Mouse (Mus musculus): ENCODE data around the gene Polr2j.

DNA sequence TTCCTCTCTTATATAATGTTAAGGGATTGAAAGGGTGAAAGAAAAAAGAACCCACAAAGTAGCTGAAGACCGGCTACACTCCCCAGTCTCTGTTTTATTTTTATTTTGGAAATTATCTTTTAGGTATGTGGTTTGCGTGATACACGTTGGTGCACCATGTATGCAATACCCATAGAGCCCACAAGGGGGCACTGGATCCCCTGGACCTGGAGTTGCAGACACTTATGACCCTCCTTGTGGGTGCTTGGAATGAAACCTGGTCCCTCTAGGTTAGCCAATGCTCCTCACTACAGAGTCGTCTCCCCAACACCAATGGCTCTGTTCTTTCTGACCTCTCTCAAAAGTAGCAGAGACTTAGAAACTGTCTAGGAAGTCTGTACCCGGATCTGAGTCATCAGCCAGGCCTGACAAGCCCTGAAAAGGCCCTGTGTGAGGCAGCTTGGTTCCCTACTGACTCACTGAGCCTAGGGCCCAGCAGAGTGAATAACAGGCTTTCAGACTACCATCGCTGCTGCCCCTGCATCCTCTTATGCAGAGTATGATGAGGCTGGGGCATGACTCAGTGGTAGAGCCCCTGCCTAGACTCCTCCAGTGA is 26.8 kb downstream of the Polr2j start:
- TF ChIP-seq MAX (IDR thresholded peaks at IDR 0.05; ENCODE audit: low read depth) (no peak), TCF3 (IDR thresholded peaks at IDR 0.05; ENCODE audit: insufficient read length, low read depth) (no peak), POLR2A (IDR thresholded peaks at IDR 0.05; ENCODE audit: insufficient read length, low read depth) (no peak), USF1 (IDR thresholded peaks at IDR 0.05; ENCODE audit: low read depth) (no peak), POLR2AphosphoS2 (IDR thresholded peaks at IDR 0.05; ENCODE audit: insufficient read length, low read depth) (no peak), CEBPB (IDR thresholded peaks at IDR 0.05; ENCODE audit: insufficient read depth, poor library complexity, severe bottlenecking) (no peak), TCF12 (IDR thresholded peaks at IDR 0.05; ENCODE audit: insufficient read depth, poor library complexity, severe bottlenecking) (no peak), MYOD1 (IDR thresholded peaks at IDR 0.05; ENCODE audit: control insufficient read depth in 1 of 3, insufficient read length in 2 of 3, low read depth in 2 of 3) (no peak), MYOG (IDR thresholded peaks at IDR 0.05; ENCODE audit: control insufficient read depth in 1 of 3, insufficient read depth in 1 of 3, insufficient read length in 2 of 3, low read depth in 2 of 3) (no peak), E2F4 (IDR thresholded peaks at IDR 0.05; ENCODE audit: insufficient read depth) (no peak), SRF (IDR thresholded peaks at IDR 0.05; ENCODE audit: control insufficient read depth, insufficient read length, low read depth) (no peak)
